Mouse (Mus musculus): ENCODE data around the gene Gm42517. TPM values are rescaled to one million over a fixed set of nuclear protein-coding genes. Genes with fewer than 3 reads are reported as not detected.

The Gm42517 gene
- polyA plus RNA-seq, 1 experiment from 2014 or later = 0.23 TPM

DNA sequence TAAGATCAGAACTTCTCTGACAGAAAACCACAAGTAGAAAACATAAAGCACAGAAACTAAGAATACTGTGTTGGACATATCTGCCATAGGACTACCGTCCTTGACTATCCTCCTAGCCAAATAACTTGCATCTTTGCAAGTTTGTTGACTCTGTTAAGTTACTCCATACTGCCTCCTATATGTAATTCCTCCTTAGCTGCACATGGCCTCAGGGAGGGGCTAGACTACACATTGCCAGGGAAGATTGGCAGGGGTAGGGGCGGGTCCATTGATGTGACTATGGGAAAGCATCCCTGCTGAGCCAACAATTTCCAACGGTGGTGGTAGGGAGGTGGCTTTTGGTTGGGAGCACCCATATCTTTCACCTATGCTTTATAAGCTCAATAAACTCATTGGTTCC lies 5.4 kb downstream of the Gm42517 start:
- Histone ChIP-seq H3K4me2 (no peak overlapping the region), H3K4me1 (replicated peaks; ENCODE audit: control insufficient read depth, insufficient read depth, low read length) (peaks cover 6% of the 10 kb centered on the region), H3K9ac (ENCODE audit: low read depth, low read length) (no peak overlapping the region), H3K27ac (ENCODE audit: low read depth, low read length) (no peak overlapping the region), H3K36me3 (ENCODE audit: control insufficient read depth, insufficient read depth, low read length) (no peaks in the 10 kb centered on the region), H3K27me3 (replicated peaks; ENCODE audit: control insufficient read depth, insufficient read depth, low read length) (peaks cover 49% of the 10 kb centered on the region), H3K9me3 (ENCODE audit: control insufficient read depth, low read length) (no peaks in the 10 kb centered on the region), H3K4me3 (ENCODE audit: low read depth, low read length) (no peak overlapping the region)
- no peak for DNase-seq (ENCODE audit: low spot score)
- no peak for ATAC-seq (replicated peaks; ENCODE audit: low FRiP score)
- WGBS = 30% methylated on average over 3 of the region's 3 CpGs

- Histone ChIP-seq H3K27me3 (replicated peaks; ENCODE audit: control insufficient read depth, insufficient read depth, low read length) (peaks cover 28% of the 10 kb centered on the region), H3K4me2 (no peak overlapping the region), H3K4me1 (replicated peaks; ENCODE audit: control insufficient read depth, insufficient read depth, low read length) (no peaks in the 10 kb centered on the region), H3K9ac (ENCODE audit: low read depth, low read length) (no peak overlapping the region), H3K4me3 (ENCODE audit: low read depth, low read length) (no peak overlapping the region), H3K27ac (ENCODE audit: low read depth, low read length) (no peak overlapping the region), H3K9me3 (ENCODE audit: control insufficient read depth, low read length) (no peaks in the 10 kb centered on the region), H3K36me3 (ENCODE audit: control insufficient read depth, insufficient read depth, low read length) (no peaks in the 10 kb centered on the region)
- DNase-seq (ENCODE audit: low spot score) = no peak
- ATAC-seq (replicated peaks; ENCODE audit: low FRiP score) = no peak
- 82% methylated on average over 4 of the region's 4 CpGs for WGBS
Observed at GRCm38 (mm10) chr5:108360211-108360610, 7.5 kb downstream of the Gm42517 start.

DNA sequence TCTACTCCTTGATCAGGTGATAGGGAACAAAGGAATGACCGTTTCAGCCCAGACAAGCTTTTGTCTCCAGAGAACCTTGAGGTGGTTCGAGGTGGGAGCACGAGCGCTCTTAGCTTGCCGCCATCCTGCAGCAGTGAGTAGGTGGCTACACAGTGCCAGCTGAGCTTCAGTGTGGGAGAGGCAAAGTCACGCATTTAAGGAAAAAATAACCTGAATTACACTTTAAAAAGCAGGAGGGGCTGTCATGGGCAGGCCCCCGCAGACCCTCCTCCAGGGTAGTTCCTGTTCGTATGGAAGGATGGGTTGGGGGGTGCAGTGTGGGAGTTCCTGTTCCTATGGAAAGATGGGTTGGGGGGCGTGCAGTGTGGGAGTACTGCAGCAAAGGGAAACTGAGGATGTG lies 8.2 kb downstream of the Gm42517 start:
- Histone ChIP-seq H3K4me3 (ENCODE audit: low read depth, low read length) (no peak overlapping the region), H3K4me2 (no peak overlapping the region), H3K27ac (ENCODE audit: low read depth, low read length) (no peak overlapping the region), H3K36me3 (ENCODE audit: control insufficient read depth, insufficient read depth, low read length) (no peaks in the 10 kb centered on the region), H3K9ac (ENCODE audit: low read depth, low read length) (no peak overlapping the region), H3K4me1 (replicated peaks; ENCODE audit: control insufficient read depth, insufficient read depth, low read length) (no peaks in the 10 kb centered on the region), H3K27me3 (replicated peaks; ENCODE audit: control insufficient read depth, insufficient read depth, low read length) (peaks cover 21% of the 10 kb centered on the region), H3K9me3 (ENCODE audit: control insufficient read depth, low read length) (no peaks in the 10 kb centered on the region)
- DNase-seq (ENCODE audit: low spot score) (no peak), ATAC-seq (replicated peaks; ENCODE audit: low FRiP score) (no peak)
- WGBS = 83% methylated on average over 9 of the region's 9 CpGs

GRCm38 (mm10) chr5:108357862-108358261 lies 9.9 kb downstream of the Gm42517 start:
- H3K4me3 ChIP-seq (ENCODE audit: low read depth, low read length) = no peak overlapping the region
- H3K27me3 ChIP-seq (replicated peaks; ENCODE audit: control insufficient read depth, insufficient read depth, low read length) = peaks cover 5% of the 10 kb centered on the region; the same call in 1 of the 2 replicates
- 88% methylated on average over 1 of the region's 1 CpGs for WGBS
- no peaks in the 10 kb centered on the region for H3K4me1 ChIP-seq (replicated peaks; ENCODE audit: control insufficient read depth, insufficient read depth, low read length)
- no peak overlapping the region for H3K9ac ChIP-seq (ENCODE audit: low read depth, low read length)
- no peak for ATAC-seq (replicated peaks; ENCODE audit: low FRiP score)
- H3K9me3 ChIP-seq (ENCODE audit: control insufficient read depth, low read length) = no peaks in the 10 kb centered on the region
- H3K27ac ChIP-seq (ENCODE audit: low read depth, low read length) = no peak overlapping the region
- H3K36me3 ChIP-seq (ENCODE audit: control insufficient read depth, insufficient read depth, low read length) = no peaks in the 10 kb centered on the region
- no peak overlapping the region for H3K4me2 ChIP-seq
- no peak for DNase-seq (ENCODE audit: low spot score)

DNA sequence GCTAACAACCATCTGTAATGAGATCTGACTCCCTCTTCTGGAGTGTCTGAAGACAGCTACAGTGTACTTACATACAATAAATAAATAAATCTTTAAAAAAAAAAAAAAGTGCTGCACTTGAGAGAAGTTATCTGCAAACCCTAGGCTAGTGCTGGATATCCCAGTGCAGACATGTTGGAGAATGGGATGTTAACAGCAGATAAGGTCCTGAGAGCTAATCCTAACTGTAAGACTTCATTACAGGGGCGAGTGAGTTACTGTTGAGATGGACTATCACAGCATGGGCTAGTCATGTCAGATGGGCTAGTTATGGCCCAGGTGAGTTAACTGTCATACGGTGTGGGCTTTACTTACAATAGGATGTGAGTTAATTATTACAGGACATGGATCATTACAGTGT lies 13.7 kb downstream of the Gm42517 start:
- Histone ChIP-seq H3K36me3 (ENCODE audit: control insufficient read depth, insufficient read depth, low read length) (no peaks in the 10 kb centered on the region), H3K4me3 (ENCODE audit: low read depth, low read length) (no peak overlapping the region), H3K9ac (ENCODE audit: low read depth, low read length) (no peak overlapping the region), H3K27ac (ENCODE audit: low read depth, low read length) (no peak overlapping the region), H3K9me3 (ENCODE audit: control insufficient read depth, low read length) (no peaks in the 10 kb centered on the region), H3K4me2 (no peak overlapping the region), H3K27me3 (replicated peaks; ENCODE audit: control insufficient read depth, insufficient read depth, low read length) (no peaks in the 10 kb centered on the region), H3K4me1 (replicated peaks; ENCODE audit: control insufficient read depth, insufficient read depth, low read length) (no peaks in the 10 kb centered on the region)
- 57% methylated on average over 2 of the region's 2 CpGs for WGBS
- DNase-seq (ENCODE audit: low spot score) = no peak
- peak; percentile 60 for ATAC-seq (replicated peaks; ENCODE audit: low FRiP score)

- H3K27me3 ChIP-seq (replicated peaks; ENCODE audit: control insufficient read depth, insufficient read depth, low read length) = no peaks in the 10 kb centered on the region
- no peaks in the 10 kb centered on the region for H3K4me1 ChIP-seq (replicated peaks; ENCODE audit: control insufficient read depth, insufficient read depth, low read length)
- H3K4me3 ChIP-seq (ENCODE audit: low read depth, low read length) = no peak overlapping the region
- H3K27ac ChIP-seq (ENCODE audit: low read depth, low read length) = no peak overlapping the region
- WGBS = 93% methylated on average over 9 of the region's 9 CpGs
- DNase-seq (ENCODE audit: low spot score) (no peak), ATAC-seq (replicated peaks; ENCODE audit: low FRiP score) (no peak)
- no peaks in the 10 kb centered on the region for H3K9me3 ChIP-seq (ENCODE audit: control insufficient read depth, low read length)
- no peak overlapping the region for H3K9ac ChIP-seq (ENCODE audit: low read depth, low read length)
- H3K4me2 ChIP-seq = no peak overlapping the region
- peaks cover 1% of the 10 kb centered on the region; the same call in 1 of the 2 replicates for H3K36me3 ChIP-seq (ENCODE audit: control insufficient read depth, insufficient read depth, low read length)
Observed at GRCm38 (mm10) chr5:108349511-108350148, 18.1 kb downstream of the Gm42517 start.

DNA sequence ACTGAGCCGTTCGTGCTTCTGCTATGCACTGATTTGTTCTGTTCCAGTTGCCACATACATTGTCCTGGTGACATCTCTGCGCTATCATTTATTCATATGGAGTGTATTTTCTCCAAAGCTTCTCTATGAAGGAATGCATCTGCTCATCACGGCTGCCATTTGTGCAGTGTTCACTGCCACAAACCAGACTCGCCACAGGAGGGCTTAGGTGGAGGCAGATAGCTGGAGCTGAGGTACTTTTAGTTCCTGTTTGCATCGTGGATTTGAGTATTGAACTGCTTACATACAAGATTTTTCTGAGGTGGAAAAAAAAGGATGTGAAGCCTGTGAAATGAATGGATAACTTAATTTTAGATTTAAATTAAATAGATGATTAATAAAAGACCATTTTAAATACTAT lies 19.9 kb downstream of the Gm42517 start:
- no peak for ATAC-seq (replicated peaks; ENCODE audit: low FRiP score)
- Histone ChIP-seq H3K4me2 (no peak overlapping the region), H3K4me1 (replicated peaks; ENCODE audit: control insufficient read depth, insufficient read depth, low read length) (no peaks in the 10 kb centered on the region), H3K9me3 (ENCODE audit: control insufficient read depth, low read length) (no peaks in the 10 kb centered on the region), H3K27ac (ENCODE audit: low read depth, low read length) (no peak overlapping the region), H3K36me3 (ENCODE audit: control insufficient read depth, insufficient read depth, low read length) (peaks cover 2% of the 10 kb centered on the region; the same call in 1 of the 2 replicates), H3K27me3 (replicated peaks; ENCODE audit: control insufficient read depth, insufficient read depth, low read length) (no peaks in the 10 kb centered on the region), H3K9ac (ENCODE audit: low read depth, low read length) (no peak overlapping the region), H3K4me3 (ENCODE audit: low read depth, low read length) (no peak overlapping the region)
- 79% methylated on average over 6 of the region's 6 CpGs for WGBS
- no peak for DNase-seq (ENCODE audit: low spot score)

GRCm38 (mm10) chr5:108345313-108346071 lies 22.2 kb downstream of the Gm42517 start:
- Histone ChIP-seq H3K27ac (ENCODE audit: low read depth, low read length) (no peak overlapping the region), H3K4me1 (replicated peaks; ENCODE audit: control insufficient read depth, insufficient read depth, low read length) (no peaks in the 10 kb centered on the region), H3K4me3 (ENCODE audit: low read depth, low read length) (no peak overlapping the region), H3K9me3 (ENCODE audit: control insufficient read depth, low read length) (no peaks in the 10 kb centered on the region), H3K4me2 (no peak overlapping the region), H3K36me3 (ENCODE audit: control insufficient read depth, insufficient read depth, low read length) (peaks cover 2% of the 10 kb centered on the region; the same call in 1 of the 2 replicates), H3K9ac (ENCODE audit: low read depth, low read length) (no peak overlapping the region), H3K27me3 (replicated peaks; ENCODE audit: control insufficient read depth, insufficient read depth, low read length) (no peaks in the 10 kb centered on the region)
- DNase-seq (ENCODE audit: low spot score) (no peak), ATAC-seq (replicated peaks; ENCODE audit: low FRiP score) (no peak)
- 61% methylated on average over 10 of the region's 10 CpGs for WGBS
